Comparison of ENCODE assay signal across 8 mouse cellular contexts in genomic region chr10:81266211-81267105, GRCm38 (mm10). TPM values are rescaled to one million over a fixed set of nuclear protein-coding genes. Genes with fewer than 3 reads are reported as not detected.
DNase-seq lines count a peak whose midpoint lies in the region; ATAC-seq lines count a peak whose summit lies in the region.

Gene Mrpl54, minus strand, starts transcription at chr10:81266934.
Gene Apba3, plus strand, starts transcription at chr10:81266960.

- peak; percentile 98 for DNase-seq in MN1 (ENCODE audit: low spot score)
- peak; percentile 97 for DNase-seq in cerebellum, adult 9-10 months
- DNase-seq in frontal cortex, adult 2 months (ENCODE audit: extremely low spot score in 1 of 2, low spot score in 1 of 2), result peak; percentile 89 to 96
- peak; percentile 99 for DNase-seq in hindbrain, embryonic 11.5 days (ENCODE audit: low spot score)
- DNase-seq in layer of hippocampus, postnatal 10 days (ENCODE audit: low spot score in 2 of 2), result peak; percentile 94 to 96
- peak; percentile 97 for DNase-seq in lung, postnatal 10 days
- DNase-seq in ovary, postnatal 36 days (ENCODE audit: low spot score), result peak; percentile 97
- peak; percentile 96 for DNase-seq in thymus, postnatal 25 days

- H3K4me3 ChIP-seq in hindbrain, embryonic 11.5 days (ENCODE audit: low read depth, low read length), result peak within 1 kb of the TSS; percentile 67

- peak within 1 kb of the TSS; percentile 57 for H3K4me2 ChIP-seq in hindbrain, embryonic 11.5 days (replicated peaks; ENCODE audit: low read depth, low read length)

- no peaks in the 10 kb centered on the region for H3K27me3 ChIP-seq in hindbrain, embryonic 11.5 days (ENCODE audit: control insufficient read depth, insufficient read depth, low read length)

- ATAC-seq in hindbrain, embryonic 11.5 days (ENCODE audit: low FRiP score), result peak; percentile 91

- H3K4me1 ChIP-seq in hindbrain, embryonic 11.5 days (replicated peaks; ENCODE audit: control insufficient read depth, insufficient read depth, low read length), result peaks cover 7% of the 10 kb centered on the region

- no peaks in the 10 kb centered on the region for H3K9me3 ChIP-seq in hindbrain, embryonic 11.5 days (ENCODE audit: control insufficient read depth, low read length)

- peaks cover 4% of the 10 kb centered on the region; the same call in 1 of the 2 replicates for H3K36me3 ChIP-seq in hindbrain, embryonic 11.5 days (ENCODE audit: control insufficient read depth, insufficient read depth, low read length)

- under 1% methylated on average over 48 of the region's 48 CpGs for WGBS in hindbrain, embryonic 11.5 days

- peak within 1 kb of the TSS; percentile 77 for H3K9ac ChIP-seq in hindbrain, embryonic 11.5 days (ENCODE audit: low read depth, low read length)

- peak within 1 kb of the TSS; percentile 59; the same call in 1 of the 2 replicates for H3K27ac ChIP-seq in hindbrain, embryonic 11.5 days (ENCODE audit: low read depth, low read length)

RNA-seq across cellular contexts. Expression of gene Mrpl54, which starts in this region (rescaled TPM):
- polyA plus RNA-seq in frontal cortex, adult 2 months (2012; rRNA removed), result 51.7 and 57.4 TPM in 2 replicates
- polyA plus RNA-seq in hindbrain, embryonic 11.5 days (2014; fragmentation: Nextera tagmentation; extraction: Ambion mirVana), result 179 and 182 TPM in 2 replicates
- total RNA-seq in layer of hippocampus, postnatal 10 days (2021), result 10 to 100 TPM; 36.1 to 42.5 TPM

RNA-seq across cellular contexts. Expression of gene Apba3, which starts in this region (rescaled TPM):
- 46.9 and 49.1 TPM in 2 replicates for polyA plus RNA-seq in frontal cortex, adult 2 months (2012; rRNA removed)
- 32.1 and 33.5 TPM in 2 replicates for polyA plus RNA-seq in hindbrain, embryonic 11.5 days (2014; fragmentation: Nextera tagmentation; extraction: Ambion mirVana)
- total RNA-seq in layer of hippocampus, postnatal 10 days (2021), result 10 to 100 TPM; 31.3 to 37.4 TPM

Comparison
In these comparisons a context has a peak if more than half of its experiments do, and no peak if none do; other contexts are left out.
1. Peak in every context shown above with its lines: DNase-seq, ATAC-seq, H3K4me3 ChIP-seq and H3K27ac ChIP-seq.